Mouse (Mus musculus) kidney, postnatal 4 days (tissue): ENCODE data around the gene Sh3pxd2a.

Experiments
- DNase-seq, 2 experiments: peaks; one replicate each; pipeline ENCODE4 v3.0.0; 2021; ENCODE audit warnings: mixed read lengths in 2 of 2

Sh3pxd2a gene

DNA sequence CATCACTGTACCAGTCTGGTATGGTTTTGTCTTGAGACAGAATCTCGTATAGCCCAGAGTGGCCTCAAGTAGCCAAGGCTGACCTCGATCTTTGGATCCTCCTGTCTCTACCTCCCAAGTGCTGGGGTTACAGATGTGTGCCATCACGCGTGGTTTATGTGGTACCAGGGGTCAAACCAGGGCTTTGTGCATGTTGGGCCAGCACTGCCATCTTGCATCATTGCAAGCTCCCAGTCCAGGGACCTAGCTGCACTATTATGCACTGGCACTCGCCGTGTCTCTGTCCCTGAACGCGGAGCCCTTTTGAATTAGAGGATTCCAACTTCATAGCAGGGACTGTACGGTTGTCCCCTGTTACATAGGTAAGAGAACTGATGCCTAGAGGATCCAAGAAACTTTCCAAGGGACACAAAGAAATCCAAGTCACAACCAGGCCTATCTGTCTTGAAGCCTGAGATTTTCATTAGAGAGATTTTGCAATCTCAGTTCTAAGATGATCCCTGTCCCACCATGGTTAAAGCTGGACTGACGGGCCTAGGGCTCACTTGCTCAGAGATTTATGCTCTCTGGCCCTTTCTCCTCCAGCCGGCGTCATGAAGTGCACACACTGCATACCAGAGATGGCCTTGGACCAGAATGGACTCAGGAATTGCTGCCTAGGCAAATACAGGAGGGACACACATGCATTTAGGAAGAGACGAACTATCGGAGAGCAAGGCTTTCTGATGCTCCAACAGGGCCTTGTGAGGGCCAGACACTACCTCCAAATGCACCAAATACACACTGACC, 157.9 kb downstream of the Sh3pxd2a start:
- peak in 1 of 2 experiments; percentile 66 for DNase-seq

DNA sequence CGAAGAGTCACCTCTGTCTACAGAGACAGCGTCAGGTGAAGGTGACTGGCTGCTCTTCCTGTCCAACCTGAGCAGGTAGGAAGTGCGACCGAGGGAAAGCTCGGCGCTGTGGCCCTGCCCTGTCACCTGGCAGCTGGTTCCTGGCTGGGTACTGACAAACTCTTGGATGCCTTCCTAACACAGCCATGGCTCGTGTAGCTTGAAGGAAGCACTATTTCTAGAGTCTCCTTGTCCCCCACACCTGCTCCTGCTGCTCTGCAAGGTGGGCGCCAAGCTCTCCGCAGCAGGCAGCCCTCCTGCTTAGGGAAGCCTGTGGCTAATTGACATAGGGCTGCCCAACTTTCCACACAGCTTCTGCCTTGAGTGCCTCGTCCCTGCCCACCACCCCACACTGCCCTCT, 158.8 kb downstream of the Sh3pxd2a start:
- no peak for DNase-seq

DNA sequence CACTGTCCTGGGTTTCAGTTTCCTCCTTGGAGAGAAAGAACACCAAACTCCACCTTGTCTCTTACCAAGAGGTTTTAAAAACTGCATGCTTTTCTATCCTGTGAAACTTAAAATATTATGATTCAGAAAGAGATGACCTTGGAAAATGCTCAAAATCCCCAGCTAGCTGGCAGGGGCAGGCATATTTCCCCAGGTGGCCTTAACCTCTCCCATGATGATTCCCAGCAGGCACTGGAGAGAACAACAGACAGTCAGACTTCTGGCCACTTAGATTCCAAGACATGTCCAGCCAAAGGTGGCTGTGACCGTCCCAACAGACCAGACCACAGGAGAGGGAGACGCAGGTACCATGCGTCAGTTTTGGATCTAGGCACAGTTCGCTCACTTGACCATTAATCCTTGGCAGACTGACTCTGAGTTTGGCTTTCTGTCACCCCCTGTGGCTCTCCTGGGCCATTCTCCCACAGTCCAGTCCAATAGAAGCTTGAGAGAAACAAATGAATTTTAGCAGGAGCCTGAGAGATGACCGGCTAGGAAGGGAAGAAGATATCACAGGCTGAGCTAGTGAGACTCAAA, 159.9 kb downstream of the Sh3pxd2a start:
- no peak for DNase-seq

DNA sequence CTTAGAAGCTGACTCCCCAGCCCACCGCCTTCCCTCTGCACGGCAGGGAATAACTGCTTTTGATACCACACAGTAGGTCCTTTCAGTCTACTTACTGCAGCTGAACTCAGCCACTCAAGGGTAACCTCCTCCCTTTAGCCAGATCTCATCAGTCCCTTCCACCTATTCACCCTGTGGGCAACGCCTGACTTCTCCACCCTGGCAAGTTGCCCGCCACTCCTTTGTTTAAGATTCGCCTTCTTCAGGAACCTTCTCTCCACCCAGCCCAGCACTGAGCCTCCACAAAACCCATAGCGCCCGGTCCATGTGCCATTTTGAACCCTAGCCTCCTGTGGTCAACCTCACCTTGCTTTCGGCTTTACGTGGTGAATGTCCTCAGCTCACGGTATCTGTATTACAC, 161.1 kb downstream of the Sh3pxd2a start:
- DNase-seq: peak in 1 of 2 experiments; percentile 69

DNA sequence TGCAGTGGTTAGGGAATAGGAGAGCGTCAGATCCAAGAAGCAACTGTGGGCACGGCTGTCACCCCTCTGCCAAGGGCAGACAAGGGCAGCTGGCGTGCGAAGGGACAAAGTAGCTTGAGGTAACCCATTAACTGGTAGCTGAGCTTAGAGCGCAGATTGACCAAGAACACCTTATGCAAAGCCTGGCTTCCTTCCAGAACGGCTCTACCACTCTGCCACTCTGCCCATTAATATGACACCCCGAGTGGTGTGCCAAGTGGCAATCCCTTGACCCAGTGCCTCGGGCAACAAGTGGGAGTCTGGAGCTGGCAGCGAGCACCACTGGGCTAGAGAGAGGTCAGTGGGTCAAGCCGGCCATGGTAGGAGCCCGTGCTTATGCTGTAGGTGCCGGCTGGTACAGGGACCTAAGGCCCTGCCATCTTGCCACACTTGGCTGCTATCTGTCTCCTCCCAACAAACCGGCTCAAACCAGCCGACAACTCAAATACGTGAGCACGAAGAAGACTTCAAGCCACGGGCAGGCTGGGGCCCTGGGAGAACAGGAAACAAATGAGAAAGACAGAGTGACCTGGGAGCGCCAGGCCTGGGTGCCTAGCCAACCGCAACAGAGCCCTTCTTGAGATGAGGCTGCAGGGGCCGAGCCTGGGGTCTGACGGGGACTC, 161.9 kb downstream of the Sh3pxd2a start:
- peak; percentile 68 to 81 for DNase-seq

DNA sequence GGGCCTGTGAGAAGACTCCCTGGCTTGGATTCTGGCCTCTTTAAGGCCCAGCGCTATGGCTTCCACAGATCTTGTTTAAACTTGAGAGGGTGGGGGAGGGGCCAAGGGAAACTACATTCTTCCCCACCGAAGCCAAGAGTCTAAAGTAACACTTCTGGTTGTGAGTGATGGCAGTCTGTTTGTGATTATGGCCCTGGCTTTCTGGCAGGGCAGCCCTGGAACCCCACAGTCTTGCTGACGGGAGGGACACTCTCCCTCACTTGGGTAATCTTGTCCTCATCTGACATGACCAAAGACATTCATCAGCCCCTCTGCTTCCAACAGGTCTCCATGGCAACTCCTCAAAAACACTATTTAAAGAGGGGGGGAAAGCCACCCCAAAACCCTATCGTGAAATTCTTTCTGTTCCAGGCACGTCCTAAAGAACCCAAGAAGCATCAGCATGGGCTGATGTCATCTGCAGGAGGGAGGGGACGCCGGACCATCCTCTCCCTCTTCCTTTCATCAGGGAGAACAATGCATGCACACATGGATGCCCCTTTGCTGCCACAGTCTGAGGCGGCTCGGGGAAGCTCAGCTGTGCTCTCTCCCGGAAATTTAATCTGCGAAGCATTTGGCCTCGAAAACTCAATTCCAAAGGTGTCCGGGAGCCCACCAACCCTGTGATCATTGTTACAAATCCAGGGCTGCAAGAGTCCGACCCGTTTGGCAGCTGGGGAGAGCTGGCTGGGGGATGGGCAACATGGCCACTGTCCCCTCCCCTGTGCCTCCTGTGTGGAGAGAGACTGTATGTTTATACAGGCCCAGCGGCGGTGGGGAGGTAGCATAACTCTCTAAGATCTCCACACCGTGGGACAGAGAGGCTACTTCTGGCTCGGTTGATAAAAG, 162.7 kb downstream of the Sh3pxd2a start:
- DNase-seq: peak; percentile 62 to 71

DNA sequence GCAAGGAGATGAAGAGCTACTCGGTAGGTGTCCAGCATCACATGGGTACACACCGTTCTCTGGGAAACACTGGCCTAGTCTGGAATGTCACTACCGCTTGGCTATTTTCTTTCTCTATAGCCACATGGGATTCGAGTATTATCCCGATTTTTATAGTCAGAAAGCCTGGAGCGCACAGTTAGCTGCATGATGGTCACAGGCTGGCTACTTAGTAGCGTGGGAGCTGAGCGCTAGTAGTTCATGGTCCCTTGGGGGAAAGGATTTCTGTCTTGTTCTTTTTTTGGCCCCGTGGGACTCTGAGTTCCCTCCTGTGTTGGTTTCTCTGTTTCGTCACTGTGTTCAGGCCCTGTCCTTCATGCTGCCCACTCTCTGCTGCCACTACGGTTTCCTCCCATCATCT, 166.1 kb downstream of the Sh3pxd2a start:
- no peak for DNase-seq

DNA sequence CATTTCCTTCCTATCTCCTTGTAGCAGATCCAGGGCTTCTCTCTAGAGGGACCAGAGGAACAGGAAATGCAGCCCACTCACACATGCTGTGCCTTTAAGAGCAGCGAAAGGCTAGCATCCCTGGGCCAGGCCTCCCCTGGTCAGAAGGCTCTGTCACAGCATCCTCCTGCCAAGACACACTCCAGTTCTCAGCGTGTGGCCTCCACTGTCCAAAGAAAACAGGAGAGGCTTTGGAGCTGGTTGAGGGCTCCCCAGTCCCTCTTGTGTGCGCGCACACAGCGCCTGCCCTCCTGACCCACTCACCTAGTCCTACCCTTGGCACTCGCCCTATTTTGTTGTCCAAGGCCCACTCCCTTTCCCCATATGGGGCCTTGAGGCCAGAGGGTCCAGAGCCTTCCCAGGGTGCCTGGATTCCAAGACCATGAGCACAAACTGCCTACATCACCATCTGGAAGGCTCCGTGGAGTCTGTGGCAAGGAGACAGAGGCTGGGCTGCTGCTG, 171.7 kb downstream of the Sh3pxd2a start:
- peak; percentile 66 to 74 for DNase-seq

DNA sequence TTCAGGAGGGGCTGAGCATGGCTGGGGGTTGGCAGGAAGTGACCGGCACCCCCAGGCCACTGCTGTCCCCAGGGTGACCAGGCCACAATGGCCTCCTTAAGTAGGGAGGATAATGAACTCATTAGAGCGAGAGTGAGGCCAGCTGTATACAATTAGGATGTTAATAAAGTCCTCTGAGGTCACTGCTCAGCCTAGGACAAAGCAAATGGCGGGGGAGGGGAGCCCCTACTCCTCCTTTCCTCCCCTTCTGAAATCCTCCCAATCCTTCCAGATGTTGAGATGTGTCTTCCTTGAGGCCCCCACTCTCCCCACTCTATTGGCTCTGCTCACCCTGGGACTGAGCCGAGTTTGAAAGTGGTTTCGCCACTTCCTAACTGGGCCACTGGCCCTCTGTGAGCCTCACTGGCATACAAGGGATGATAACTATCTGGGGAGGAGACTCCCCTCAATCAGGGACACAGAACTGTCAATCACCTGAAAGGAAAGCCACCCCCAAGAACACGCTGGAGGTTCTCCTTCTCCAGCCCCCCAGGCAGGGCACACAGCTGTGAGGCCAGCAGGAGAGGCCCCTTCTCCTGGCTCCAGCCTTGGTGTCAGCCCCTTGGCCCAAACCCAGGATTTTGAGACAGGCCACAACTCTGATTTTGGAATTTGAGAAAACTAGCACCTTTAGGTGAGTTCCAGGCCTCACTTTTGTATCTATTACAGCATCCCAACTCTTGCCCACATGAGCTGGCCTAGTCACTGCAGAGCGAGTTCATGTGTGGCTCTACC, 172.7 kb downstream of the Sh3pxd2a start:
- peak; percentile 73 to 82 for DNase-seq

DNA sequence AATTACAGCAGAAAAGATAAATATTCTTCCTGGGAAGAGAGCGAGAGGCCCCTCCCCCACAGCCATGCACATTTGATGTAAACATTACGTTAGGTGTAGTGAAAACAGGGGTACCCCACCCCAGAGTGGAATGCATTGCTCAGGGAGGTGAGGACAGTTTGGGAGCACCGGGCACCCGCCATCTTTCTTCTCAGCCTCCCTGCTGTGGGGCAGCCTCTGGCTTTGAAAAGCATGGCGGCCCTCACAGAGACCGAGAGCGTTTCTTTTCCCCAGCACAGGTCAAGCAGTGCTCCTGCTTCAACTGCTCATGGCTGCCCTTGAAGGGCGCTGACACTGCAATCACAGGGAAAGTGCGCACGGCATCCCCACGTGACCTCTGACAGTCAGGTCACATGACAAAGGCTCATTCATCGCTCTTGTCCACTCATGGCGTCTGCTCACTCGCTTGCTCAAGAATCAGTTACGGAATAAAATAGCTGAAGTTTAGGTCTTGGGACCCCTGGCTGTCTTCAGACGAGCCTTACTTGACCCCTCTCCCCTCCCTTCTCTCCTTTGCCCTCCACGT, 177.2 kb downstream of the Sh3pxd2a start:
- no peak for DNase-seq

DNA sequence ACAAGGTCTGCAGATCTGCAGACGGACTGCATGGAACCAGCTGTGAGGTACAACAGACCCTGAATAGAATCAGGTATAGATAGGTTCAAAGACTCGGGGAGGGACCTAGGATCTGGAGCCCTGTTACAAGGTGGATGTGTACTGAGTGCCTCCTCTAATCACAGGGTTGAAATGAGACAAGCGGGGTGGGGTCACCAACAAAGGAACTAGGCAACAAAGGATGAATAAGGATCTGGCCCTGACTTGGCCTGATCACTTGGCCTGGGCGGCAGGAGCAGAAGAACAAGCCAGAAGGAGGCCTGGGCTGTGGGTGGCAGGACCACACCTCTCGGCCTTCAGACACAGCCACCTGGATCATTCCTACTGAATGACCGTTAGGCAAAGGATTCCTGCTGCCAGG, 178.6 kb downstream of the Sh3pxd2a start:
- no peak for DNase-seq

DNA sequence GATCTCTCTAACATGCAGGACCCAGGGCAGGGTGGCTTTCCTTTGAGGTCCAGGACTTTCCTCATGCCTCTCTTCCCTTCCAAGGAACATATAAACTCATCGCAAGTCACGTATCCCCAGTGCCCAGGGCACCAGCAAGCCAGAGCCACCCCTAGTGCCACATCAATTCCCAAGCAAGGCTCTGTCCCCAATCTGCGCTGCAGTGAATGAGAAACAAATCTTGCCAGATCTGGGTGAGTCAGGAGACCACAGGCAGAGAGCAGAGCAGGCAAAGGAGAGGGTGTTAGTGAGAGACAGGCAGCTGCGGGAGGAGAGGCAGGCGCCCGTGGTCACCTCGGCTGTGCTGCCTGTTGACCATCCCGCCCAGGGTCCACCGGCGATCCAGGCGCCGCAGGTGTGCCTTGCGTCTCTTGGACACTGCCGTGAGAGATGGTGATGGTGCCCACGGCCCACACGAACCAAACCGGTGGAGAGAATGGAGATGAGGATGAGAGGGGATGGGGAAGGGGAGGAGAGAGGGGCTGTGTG, 181.4 kb downstream of the Sh3pxd2a start:
- no peak for DNase-seq

DNA sequence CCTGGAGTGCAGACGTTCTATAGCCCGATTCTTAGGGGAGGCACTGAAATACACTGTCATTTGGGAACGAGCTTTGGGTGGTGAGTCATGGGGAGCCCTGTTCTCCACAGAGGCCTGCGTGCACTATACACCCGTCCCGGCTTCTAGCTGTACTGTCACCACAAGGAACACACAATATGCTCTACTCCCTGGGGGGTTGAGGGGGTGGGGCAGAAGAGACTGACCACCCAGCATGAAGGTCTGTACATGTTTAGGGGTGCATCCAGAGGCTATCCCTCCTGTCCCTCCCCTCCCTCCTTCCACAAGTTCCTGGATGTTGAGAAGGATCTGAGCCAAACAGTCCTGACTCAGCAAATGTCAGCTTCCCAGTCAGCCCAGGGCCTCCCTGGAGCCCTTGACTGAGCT, 182.1 kb downstream of the Sh3pxd2a start:
- peak; percentile 70 to 79 for DNase-seq

DNA sequence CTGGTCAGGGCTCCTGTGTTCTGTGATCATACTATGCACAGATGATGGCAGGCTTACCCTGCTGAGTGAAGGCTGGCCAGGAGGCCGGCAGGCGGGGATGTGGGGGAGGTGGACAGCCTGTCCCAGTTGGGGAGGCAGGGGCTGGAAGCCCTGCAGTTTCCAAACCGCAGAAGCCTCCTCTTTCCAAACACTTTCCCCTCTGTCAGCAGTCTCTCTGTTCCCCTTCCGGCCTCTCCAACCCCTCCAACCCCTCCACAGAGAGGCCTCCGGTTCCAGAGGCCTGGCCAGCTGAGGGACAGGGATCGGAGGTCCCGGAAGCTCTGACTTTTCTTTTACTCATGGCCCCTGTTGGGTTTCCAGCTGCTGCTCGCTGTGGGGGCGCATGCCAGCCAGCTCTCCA, 183.3 kb downstream of the Sh3pxd2a start:
- peak; percentile 69 to 77 for DNase-seq

DNA sequence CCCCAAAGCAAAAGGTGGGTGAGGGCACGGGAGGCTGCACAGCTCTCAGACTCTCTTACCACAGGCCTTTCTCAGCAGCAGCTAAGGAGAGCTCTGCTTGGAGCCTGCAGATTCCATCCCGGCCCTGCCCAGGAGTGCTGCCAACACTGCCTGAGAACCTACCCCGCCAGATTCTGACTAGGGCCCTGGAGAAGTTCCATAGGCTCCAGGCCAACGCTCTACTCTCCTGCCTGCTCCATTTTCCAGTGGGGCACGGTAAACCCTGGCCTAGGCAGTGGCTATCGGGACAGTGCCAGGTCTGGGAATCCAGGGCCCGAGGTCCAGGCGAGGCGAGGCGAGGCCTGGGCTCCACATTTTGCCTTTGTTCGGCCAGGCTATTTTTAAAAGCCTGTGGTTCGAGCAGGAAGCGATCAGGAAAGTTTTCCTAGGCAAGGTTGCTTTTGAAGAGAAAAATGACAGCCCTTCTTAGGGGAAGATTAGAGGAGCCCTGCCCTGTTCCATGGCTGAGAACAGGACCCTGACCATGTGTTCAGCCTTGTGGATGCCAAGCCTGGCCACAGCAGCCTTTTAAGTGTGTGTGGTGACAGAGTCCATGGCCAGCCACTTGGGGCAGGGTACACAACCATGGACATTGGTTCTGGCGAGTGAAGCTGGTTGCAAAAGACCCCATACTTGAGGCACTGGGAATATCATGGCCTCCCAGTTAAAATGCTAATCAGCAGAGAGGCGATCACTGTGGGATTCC, 184.2 kb downstream of the Sh3pxd2a start:
- peak; percentile 62 to 74 for DNase-seq

DNA sequence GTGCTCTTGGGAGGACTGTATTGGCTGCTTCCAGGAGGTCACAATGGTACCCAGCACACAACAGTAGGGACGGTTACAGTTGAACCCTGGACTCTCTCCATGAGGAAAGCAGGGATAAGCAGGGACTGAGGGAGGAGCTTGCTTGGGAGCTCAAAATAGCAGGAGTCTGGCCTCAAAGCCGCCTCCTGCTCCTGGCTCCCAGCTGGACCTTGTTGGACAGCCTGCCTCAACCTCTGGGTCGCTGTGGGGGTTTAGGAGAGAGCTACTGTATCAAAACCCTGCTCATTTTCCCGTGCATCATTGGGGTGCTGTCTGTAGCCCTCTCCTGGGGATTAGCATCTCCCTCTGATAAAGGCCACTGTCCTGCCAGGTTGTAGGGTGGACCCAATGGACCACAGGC, 184.8 kb downstream of the Sh3pxd2a start:
- DNase-seq: peak; percentile 67 to 75

DNA sequence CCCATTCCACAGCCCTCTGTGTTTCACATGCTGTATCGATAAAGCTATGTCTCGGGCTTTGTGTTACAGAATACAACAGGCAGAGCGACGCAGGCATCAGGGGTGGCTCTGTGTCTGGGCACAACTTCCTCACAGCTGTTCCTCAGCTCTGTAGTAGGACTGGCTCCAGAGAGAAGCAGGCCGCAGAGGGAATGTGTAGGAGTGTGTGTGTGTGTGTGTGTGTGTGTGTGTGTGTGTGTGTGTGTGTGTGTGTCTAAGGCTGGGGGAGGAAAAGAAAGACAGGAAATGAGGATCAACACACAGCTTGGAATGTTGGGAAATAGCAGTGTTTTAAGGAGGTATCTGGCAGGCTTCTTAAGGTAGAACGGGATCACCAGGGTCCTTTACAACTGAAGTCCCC, 187.5 kb downstream of the Sh3pxd2a start:
- peak; percentile 67 to 75 for DNase-seq

DNA sequence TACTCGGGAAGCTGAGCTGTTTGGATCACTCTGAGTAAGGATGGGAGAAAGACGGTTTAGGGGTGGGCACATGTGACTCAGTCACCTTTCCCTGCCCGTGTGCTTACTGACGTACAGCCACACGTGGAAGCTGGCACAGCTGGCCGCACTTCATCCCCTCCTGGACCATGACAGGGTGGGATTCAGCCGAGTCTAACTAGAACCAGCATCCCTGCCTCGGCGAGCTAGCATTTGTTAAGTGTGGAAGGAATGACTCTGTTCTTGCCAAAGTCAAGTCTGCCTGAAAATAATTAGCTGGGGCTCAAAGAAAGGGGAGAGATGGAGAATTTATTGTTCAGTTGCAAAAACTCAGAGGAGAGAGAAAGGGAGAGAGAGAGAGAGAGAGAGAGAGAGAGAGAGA, 193.7 kb downstream of the Sh3pxd2a start:
- no peak for DNase-seq

DNA sequence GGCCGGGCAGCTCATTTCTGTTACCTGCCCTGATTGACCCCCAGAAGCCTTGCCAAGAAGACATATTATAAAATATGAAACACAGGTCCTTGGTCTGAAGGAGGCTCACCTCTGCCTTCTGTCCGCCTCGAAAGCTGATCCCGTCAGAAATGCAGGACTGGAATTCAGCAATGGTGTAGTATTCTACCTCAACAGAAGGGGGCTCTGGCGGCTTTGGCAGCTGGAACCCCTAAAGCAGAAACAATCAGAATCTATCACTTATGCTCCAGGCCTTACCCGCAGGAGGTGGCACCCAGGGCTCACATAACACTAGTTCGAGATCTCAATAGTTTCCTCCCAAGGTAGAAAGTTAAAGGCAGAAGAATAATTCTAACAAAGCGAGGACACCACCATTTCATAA, 194.5 kb downstream of the Sh3pxd2a start:
- DNase-seq: peak; percentile 43 to 62

DNA sequence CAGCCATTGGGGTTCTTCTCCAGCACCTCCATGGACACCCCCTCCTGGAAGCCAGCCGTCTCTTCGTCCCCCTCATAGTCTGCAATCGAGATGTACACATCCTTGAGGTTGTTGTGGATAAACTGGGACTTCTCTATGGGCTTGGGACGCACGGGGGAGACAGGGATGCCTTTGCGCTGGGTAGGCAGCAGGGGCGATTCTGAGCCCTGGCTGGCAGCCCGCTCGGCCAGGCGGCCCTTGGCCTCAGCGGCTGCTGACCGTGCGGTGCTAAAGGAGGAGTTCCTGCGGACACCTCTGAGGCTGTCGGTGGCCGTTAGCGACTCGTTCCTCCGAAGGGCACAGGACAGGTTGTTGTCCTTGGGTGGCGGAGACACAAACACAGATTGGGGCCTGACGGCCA, 197.1 kb downstream of the Sh3pxd2a start:
- no peak for DNase-seq
